Mouse (Mus musculus): Measurements from ENCODE around the gene Nlgn3.

- no peak for TF ChIP-seq CTCF (IDR thresholded peaks at IDR 0.05; ENCODE audit: extremely low read depth, insufficient read depth, low read length)
- TF ChIP-seq POLR2A (IDR thresholded peaks at IDR 0.05; ENCODE audit: extremely low read depth, insufficient read depth, low read length), result no peak
Measured at GRCm38 (mm10) chrX:101268025-101268754, 30.8 kb upstream of the Nlgn3 start, which contains the start of gene Il2rg.
